Mouse (Mus musculus): ENCODE results near the gene D430042O09Rik. TPM values are rescaled to one million over a fixed set of nuclear protein-coding genes. Genes with fewer than 3 reads are reported as not detected.

D430042O09Rik gene
- total and polyA plus RNA-seq, 3 experiments, result 1.8 to 4.8 (median 3.4) TPM

DNA sequence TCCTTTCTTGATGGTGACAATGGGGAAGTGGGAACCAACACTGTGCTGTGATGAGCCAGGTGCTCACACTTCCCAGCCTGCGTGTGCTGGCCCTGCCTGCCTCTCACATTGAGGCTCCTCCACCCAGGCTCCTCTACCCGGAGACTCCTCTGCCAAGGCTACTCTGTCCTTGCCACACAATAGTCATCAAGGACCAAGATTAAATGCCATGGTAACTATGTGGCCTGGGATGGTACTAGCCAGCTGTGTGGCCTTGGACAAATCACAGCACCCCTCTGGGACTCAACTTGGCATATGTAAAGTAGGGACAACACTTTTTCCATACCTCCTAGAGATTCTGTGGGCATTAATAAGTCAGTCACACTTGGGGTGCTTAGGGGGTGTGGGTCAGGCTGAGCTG, 192.2 kb downstream of the D430042O09Rik start:
- dilution Hi-C loops (cut with MboI; ENCODE audit: extremely low pct_ligation_motif_present, extremely low pct_unique_long_range_greater_than_20kb, low sequenced_read_pairs) (no loop called here), in situ Hi-C loops (cut with MboI; ENCODE audit: low pct_ligation_motif_present, low pct_unique_long_range_greater_than_20kb, low sequenced_read_pairs) (no loop called here)
- no peak overlapping the region for H3K4me2 ChIP-seq (ENCODE audit: insufficient read depth, low read depth, poor library complexity, severe bottlenecking)
- H3K36me3 ChIP-seq (replicated peaks in 1 of 2; ENCODE audit: control insufficient read depth in 1 of 2, insufficient read depth in 1 of 2, low read length in 1 of 2), result no peaks in the 10 kb centered on the region
- peaks cover 4 to 19% of the 10 kb centered on the region in 2 experiments for H3K4me1 ChIP-seq (ENCODE audit: control insufficient read depth in 1 of 2, insufficient read depth in 2 of 2)
- no peak overlapping the region for H3K4me3 ChIP-seq (replicated peaks in 1 of 3; ENCODE audit: low read depth in 2 of 3, low read length in 2 of 3, poor library complexity in 1 of 3)
- TF ChIP-seq UBTF (IDR thresholded peaks at IDR 0.05; ENCODE audit: low read depth, low read length) (no peak), MYC (IDR thresholded peaks at IDR 0.05; ENCODE audit: low read depth, low read length) (no peak), USF2 (conservative IDR thresholded peaks at IDR 0.05; ENCODE audit: low read depth, low read length) (no peak), EP300 (IDR thresholded peaks at IDR 0.05; ENCODE audit: low read length) (no peak), IRF4 (IDR thresholded peaks at IDR 0.05; ENCODE audit: low read depth, low read length) (no peak), GABPA (IDR thresholded peaks at IDR 0.05; ENCODE audit: insufficient replicate concordance, low read depth, low read length) (no peak), ZNF384 (IDR thresholded peaks at IDR 0.05; ENCODE audit: low read depth, low read length) (no peak), NELFE (IDR thresholded peaks at IDR 0.05; ENCODE audit: low read depth, low read length) (no peak), KAT2A (IDR thresholded peaks at IDR 0.05; ENCODE audit: insufficient replicate concordance, low read length) (no peak), BHLHE40 (IDR thresholded peaks at IDR 0.05; ENCODE audit: low read depth, low read length) (no peak), TBP (conservative IDR thresholded peaks at IDR 0.05; ENCODE audit: low read depth, low read length) (no peak)
- no peaks in the 10 kb centered on the region for H3K79me2 ChIP-seq (replicated peaks; ENCODE audit: control insufficient read depth, extremely low read depth, insufficient read depth, poor library complexity, severe bottlenecking)
- H3K9ac ChIP-seq (ENCODE audit: insufficient read depth, low read depth), result no peak overlapping the region
- H3K9me3 ChIP-seq (replicated peaks; ENCODE audit: low read length), result peaks cover 13% of the 10 kb centered on the region
- H3K27me3 ChIP-seq (replicated peaks), result peaks cover 24% of the 10 kb centered on the region
- no peak for DNase-seq (ENCODE audit: extremely low read depth)
- no peak overlapping the region for H3K27ac ChIP-seq (ENCODE audit: insufficient read depth, low read depth)

GRCm38 (mm10) chr7:125900386-125901161, 192.9 kb downstream of the D430042O09Rik start:
- no peak for TF ChIP-seq USF2 (conservative IDR thresholded peaks at IDR 0.05; ENCODE audit: low read depth, low read length)
- TF ChIP-seq KAT2A (IDR thresholded peaks at IDR 0.05; ENCODE audit: insufficient replicate concordance, low read length), result no peak
- no peak for TF ChIP-seq SIN3A (IDR thresholded peaks at IDR 0.05; ENCODE audit: low read length)
- TF ChIP-seq JUN (IDR thresholded peaks at IDR 0.05; ENCODE audit: insufficient read depth, low read depth, low read length), result no peak
- TF ChIP-seq MXI1 (IDR thresholded peaks at IDR 0.05; ENCODE audit: low read depth, low read length), result no peak
- no peaks in the 10 kb centered on the region for H3K79me2 ChIP-seq (replicated peaks; ENCODE audit: control insufficient read depth, extremely low read depth, insufficient read depth, poor library complexity, severe bottlenecking)
- DNase-seq (ENCODE audit: extremely low read depth), result no peak
- in situ Hi-C loops (cut with MboI; ENCODE audit: low pct_ligation_motif_present, low pct_unique_long_range_greater_than_20kb, low sequenced_read_pairs) (no loop called here), dilution Hi-C loops (cut with MboI; ENCODE audit: extremely low pct_ligation_motif_present, extremely low pct_unique_long_range_greater_than_20kb, low sequenced_read_pairs) (no loop called here)
- peaks cover 13% of the 10 kb centered on the region for H3K9me3 ChIP-seq (replicated peaks; ENCODE audit: low read length)
- no peaks in the 10 kb centered on the region for H3K36me3 ChIP-seq (replicated peaks in 1 of 2; ENCODE audit: control insufficient read depth in 1 of 2, insufficient read depth in 1 of 2, low read length in 1 of 2)
- H3K4me2 ChIP-seq (ENCODE audit: insufficient read depth, low read depth, poor library complexity, severe bottlenecking), result no peak overlapping the region
- H3K9ac ChIP-seq (ENCODE audit: insufficient read depth, low read depth), result no peak overlapping the region
- H3K27ac ChIP-seq (ENCODE audit: insufficient read depth, low read depth), result no peak overlapping the region
- peaks cover 24% of the 10 kb centered on the region for H3K27me3 ChIP-seq (replicated peaks)
- H3K4me3 ChIP-seq (replicated peaks in 1 of 3; ENCODE audit: low read depth in 2 of 3, low read length in 2 of 3, poor library complexity in 1 of 3), result no peak overlapping the region
- H3K4me1 ChIP-seq (ENCODE audit: control insufficient read depth in 1 of 2, insufficient read depth in 2 of 2), result peaks cover 4 to 19% of the 10 kb centered on the region in 2 experiments
